Mouse (Mus musculus): ENCODE measurements around the gene Arntl.

DNA sequence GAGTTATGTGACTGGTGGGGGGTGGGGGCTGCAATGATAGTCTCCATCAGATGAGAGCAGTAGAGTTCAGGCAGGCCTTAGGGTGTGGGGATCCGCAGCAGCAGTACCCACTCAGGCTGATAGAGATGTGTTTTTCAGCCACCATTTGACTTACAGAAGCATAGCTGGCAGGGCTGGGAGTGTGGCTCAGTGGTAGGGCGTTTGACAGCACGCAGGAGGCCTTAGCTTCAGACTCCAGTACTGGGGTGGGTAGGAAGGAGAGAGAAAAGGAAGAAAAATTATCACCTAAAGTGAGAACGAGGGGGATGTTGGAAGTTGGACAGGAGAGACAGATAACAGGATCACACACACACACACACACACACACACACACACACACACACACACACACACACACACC, 71.2 kb downstream of the Arntl start:
- TF ChIP-seq CTCF (conservative IDR thresholded peaks at IDR 0.05; ENCODE audit: insufficient read depth, insufficient read length, low read depth, low read length), result no peak
- TF ChIP-seq POLR2A (IDR thresholded peaks at IDR 0.05; ENCODE audit: low read depth, low read length), result no peak
